Mouse (Mus musculus) hindbrain, embryonic 10.5 days (tissue): ENCODE measurements at regions not wholly inside any gene's neighbourhood (a gene's known extent, or its start where the extent isn't known, plus 50 kb on each side); places are given as distances from the start of the nearest gene placed in this dataset.

Source experiments
- DNase-seq: peaks from one replicate; pipeline ENCODE4 v3.0.0-alpha.2; 2017; ENCODE audit warnings: low spot score
- H3K27ac ChIP-seq: fragments of 300-500 bp; sonication (generic); 2 replicates; pipeline ENCODE4 v1.5.1; 2016; ENCODE audit warnings: mild to moderate bottlenecking, moderate library complexity
- H3K27me3 ChIP-seq: fragments of 300-500 bp; sonication (generic); 2 replicates; pipeline ENCODE4 v1.6.1; 2016; ENCODE audit warnings: mild to moderate bottlenecking; ENCODE audit not compliant: poor library complexity, insufficient read depth, severe bottlenecking
- H3K36me3 ChIP-seq: fragments of 300-500 bp; sonication (generic); 2 replicates; pipeline ENCODE4 v1.6.1; 2016; ENCODE audit warnings: mild to moderate bottlenecking, moderate library complexity
- H3K4me1 ChIP-seq: fragments of 300-500 bp; sonication (generic); replicated peaks from 2 replicates; pipeline ENCODE4 v1.6.1; 2016; ENCODE audit warnings: mild to moderate bottlenecking
- H3K4me3 ChIP-seq: fragments of 300-500 bp; sonication (generic); 2 replicates; pipeline ENCODE4 v1.5.1; 2016; ENCODE audit warnings: mild to moderate bottlenecking, moderate library complexity
- H3K9me3 ChIP-seq: fragments of 300-500 bp; sonication (generic); 2 replicates; pipeline ENCODE4 v1.6.1; 2016; ENCODE audit warnings: mild to moderate bottlenecking, moderate library complexity
- whole genome bisulfite sequencing: fragments of 180-500 bp; shearing (Covaris S2); methylation state at CpG from one replicate; pipeline ENCODE4 v1.1.7; 2016; 5-methylcytosine and 5-hydroxymethylcytosine counted together

DNA sequence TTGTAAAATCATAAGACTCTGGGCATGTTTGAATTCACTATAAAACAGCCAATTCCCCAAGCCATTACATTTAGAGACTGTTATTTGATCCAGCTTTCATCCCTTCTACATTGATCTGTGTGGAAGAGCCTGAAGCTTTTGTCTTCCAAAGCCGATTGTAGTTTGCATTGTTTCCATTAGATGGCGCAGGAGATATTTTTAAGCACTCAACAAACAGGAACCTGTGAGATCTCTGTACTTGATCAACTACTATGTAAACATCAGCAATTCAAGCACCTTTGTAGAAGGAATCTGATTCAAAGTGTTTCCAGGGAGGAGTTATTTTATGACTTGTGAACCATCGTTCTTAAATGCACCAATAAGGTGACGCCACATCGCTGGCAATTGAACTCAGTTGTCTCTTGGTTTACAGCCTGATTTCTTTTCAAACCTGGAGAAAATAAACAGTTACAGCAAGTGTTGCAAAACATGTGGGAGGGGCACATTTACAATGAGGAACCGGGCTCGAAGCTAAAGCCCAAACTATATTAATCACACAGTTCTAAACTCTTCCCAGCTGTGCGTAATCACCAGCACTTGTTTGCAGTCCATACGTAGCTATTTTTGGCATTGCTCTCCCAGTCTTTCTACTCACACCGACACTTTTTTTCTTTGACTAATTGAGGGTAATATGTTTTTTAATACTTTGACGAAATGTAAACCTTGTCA lies 812.0 kb upstream of the Acvr2a start:
- Histone ChIP-seq H3K9me3 (no peaks in the 10 kb centered on the region), H3K4me1 (no peaks in the 10 kb centered on the region), H3K36me3 (no peaks in the 10 kb centered on the region), H3K4me3 (no peak overlapping the region), H3K27ac (no peak overlapping the region), H3K27me3 (no peaks in the 10 kb centered on the region)
- 59% methylated on average over 11 of the region's 11 CpGs for WGBS
- DNase-seq = peak; percentile 6

DNA sequence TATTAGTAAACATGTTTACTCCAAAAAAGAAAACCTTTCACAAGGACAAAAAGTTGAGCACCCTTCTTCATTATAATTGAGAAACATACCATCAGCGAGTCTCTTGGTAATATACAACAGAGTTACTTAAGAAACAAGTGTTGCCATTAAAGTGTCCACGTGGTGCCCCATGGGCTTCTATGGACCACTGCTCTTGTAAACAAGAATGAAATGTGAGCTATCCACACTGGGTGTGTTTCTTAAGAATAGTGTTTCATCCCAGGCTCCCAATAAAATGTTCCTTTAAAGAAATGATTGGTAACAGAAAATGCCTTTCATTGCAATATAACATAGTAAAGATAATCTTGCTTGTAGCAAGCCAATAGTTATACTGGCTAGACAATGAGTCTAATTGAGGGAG lies 803.6 kb upstream of the Acvr2a start:
- Histone ChIP-seq H3K4me3 (no peak overlapping the region), H3K27ac (no peak overlapping the region), H3K4me1 (no peaks in the 10 kb centered on the region), H3K36me3 (no peaks in the 10 kb centered on the region), H3K27me3 (no peaks in the 10 kb centered on the region), H3K9me3 (no peaks in the 10 kb centered on the region)
- WGBS = 89% methylated on average over 2 of the region's 2 CpGs
- DNase-seq = no peak

GRCm38 (mm10) chr2:48027559-48027958 lies 786.4 kb upstream of the Acvr2a start:
- WGBS = 84% methylated on average over 7 of the region's 7 CpGs
- Histone ChIP-seq H3K27me3 (no peaks in the 10 kb centered on the region), H3K27ac (no peak overlapping the region), H3K4me3 (no peak overlapping the region), H3K4me1 (no peaks in the 10 kb centered on the region), H3K36me3 (no peaks in the 10 kb centered on the region), H3K9me3 (no peaks in the 10 kb centered on the region)
- no peak for DNase-seq

- no peak for DNase-seq
- Histone ChIP-seq H3K27ac (no peak overlapping the region), H3K27me3 (no peaks in the 10 kb centered on the region), H3K36me3 (no peaks in the 10 kb centered on the region), H3K4me3 (no peak overlapping the region), H3K4me1 (no peaks in the 10 kb centered on the region), H3K9me3 (no peaks in the 10 kb centered on the region)
- WGBS = 70% methylated on average over 1 of the region's 1 CpGs
These were observed 752.5 kb upstream of the Acvr2a start for GRCm38 (mm10) chr2:48061375-48061774.

GRCm38 (mm10) chr2:48063436-48063835 lies 750.5 kb upstream of the Acvr2a start:
- no peaks in the 10 kb centered on the region for H3K36me3 ChIP-seq
- 78% methylated on average over 9 of the region's 9 CpGs for WGBS
- H3K9me3 ChIP-seq = no peaks in the 10 kb centered on the region
- H3K4me3 ChIP-seq = no peak overlapping the region
- no peaks in the 10 kb centered on the region for H3K27me3 ChIP-seq
- H3K27ac ChIP-seq = no peak overlapping the region
- no peak for DNase-seq
- H3K4me1 ChIP-seq = no peaks in the 10 kb centered on the region

DNA sequence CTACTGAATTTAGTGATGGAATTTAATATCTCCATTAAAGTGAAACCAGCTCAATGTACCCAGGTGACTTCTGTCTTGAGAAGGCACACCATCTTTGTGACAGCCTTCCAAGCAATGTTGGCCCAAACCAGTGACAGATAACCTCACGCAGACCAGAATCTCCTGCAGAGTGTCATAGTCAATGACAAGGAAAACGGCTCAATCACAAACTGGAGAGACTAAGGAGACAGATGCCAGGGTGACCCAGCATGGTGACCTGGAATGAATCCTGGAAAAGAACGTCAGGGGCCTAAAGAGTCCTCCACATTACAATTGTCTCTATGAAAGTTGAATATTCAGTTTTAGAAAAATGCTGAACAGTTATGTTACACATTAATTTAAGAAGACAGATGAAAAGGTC lies 748.7 kb upstream of the Acvr2a start:
- 69% methylated on average over 3 of the region's 3 CpGs for WGBS

GRCm38 (mm10) chr2:48082120-48082799 lies 731.6 kb upstream of the Acvr2a start:
- H3K36me3 ChIP-seq = no peaks in the 10 kb centered on the region
- H3K4me1 ChIP-seq = peaks cover 15% of the 10 kb centered on the region; the same call in 1 of the 2 replicates
- H3K27ac ChIP-seq = no peak overlapping the region; the same call in 1 of the 2 replicates
- 46% methylated on average over 3 of the region's 3 CpGs for WGBS
- DNase-seq = no peak
- no peak overlapping the region for H3K4me3 ChIP-seq
- H3K27me3 ChIP-seq = no peaks in the 10 kb centered on the region
- H3K9me3 ChIP-seq = no peaks in the 10 kb centered on the region

More for the DNA sequence above, 748.7 kb upstream of the Acvr2a start:
- Histone ChIP-seq H3K27me3 (no peaks in the 10 kb centered on the region), H3K9me3 (no peaks in the 10 kb centered on the region), H3K4me3 (no peak overlapping the region), H3K4me1 (no peaks in the 10 kb centered on the region), H3K36me3 (no peaks in the 10 kb centered on the region), H3K27ac (no peak overlapping the region)
- DNase-seq = no peak

DNA sequence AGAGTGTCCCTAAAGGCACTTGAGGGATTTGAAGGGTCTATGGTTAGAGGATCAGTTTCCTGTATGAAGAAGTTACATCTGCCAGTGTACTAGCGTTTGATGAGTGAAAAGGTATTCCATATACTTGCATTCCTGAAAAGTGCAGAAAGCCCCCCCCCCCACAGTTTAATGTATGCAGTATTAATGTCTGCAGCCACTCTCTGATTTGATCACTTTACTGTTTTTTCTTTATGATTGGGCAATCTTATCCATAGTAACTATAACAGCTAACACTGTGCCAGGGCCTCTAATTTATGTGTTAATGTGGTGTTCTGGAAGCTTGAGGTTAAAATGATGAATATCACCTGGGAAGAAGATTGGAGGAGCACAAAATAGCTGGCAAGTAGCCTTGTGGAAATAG lies 715.6 kb upstream of the Acvr2a start:
- H3K9me3 ChIP-seq = no peaks in the 10 kb centered on the region
- DNase-seq = no peak
- H3K27ac ChIP-seq = no peak overlapping the region
- H3K4me1 ChIP-seq = peaks cover 7% of the 10 kb centered on the region
- 90% methylated on average over 1 of the region's 1 CpGs for WGBS
- no peaks in the 10 kb centered on the region for H3K36me3 ChIP-seq
- no peaks in the 10 kb centered on the region for H3K27me3 ChIP-seq
- H3K4me3 ChIP-seq = no peak overlapping the region

GRCm38 (mm10) chr2:48098931-48099531 lies 714.9 kb upstream of the Acvr2a start:
- Histone ChIP-seq H3K4me3 (no peak overlapping the region), H3K9me3 (no peaks in the 10 kb centered on the region), H3K36me3 (no peaks in the 10 kb centered on the region), H3K27ac (peak overlapping the region; percentile 23; the same call in 1 of the 2 replicates), H3K4me1 (peaks cover 7% of the 10 kb centered on the region), H3K27me3 (no peaks in the 10 kb centered on the region)
- DNase-seq = no peak
- 51% methylated on average over 8 of the region's 8 CpGs for WGBS

GRCm38 (mm10) chr2:48123662-48124061 lies 690.2 kb upstream of the Acvr2a start:
- no peaks in the 10 kb centered on the region for H3K27me3 ChIP-seq
- 61% methylated on average over 7 of the region's 7 CpGs for WGBS
- no peak for DNase-seq

DNA sequence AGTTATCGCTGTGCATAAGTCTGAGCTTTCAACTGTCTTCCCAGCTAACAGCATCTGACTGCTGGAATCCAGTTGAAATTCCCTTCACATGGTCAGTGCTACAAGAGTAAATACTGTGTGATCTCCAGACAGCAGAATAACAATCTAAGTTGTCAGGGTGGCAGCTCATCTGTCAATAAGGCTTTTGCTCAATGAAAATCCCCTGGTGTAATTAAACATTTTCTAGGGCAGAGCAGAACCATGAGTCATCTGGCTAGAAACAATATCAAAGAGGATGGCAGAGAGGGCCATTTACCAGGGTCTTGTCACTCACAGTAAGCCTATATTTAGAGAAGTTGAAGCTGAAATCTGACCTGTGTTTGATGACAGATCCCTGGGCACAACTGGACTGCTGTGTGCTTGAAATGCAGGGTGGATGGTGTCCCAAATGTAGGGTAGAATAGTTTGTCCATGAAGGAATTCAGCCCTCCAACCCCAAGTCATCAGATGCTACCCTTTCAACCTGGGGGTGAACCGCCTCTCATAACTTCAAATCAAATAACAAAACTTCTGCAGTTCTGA lies 675.8 kb upstream of the Acvr2a start:
- Histone ChIP-seq H3K27me3 (no peaks in the 10 kb centered on the region), H3K9me3 (no peaks in the 10 kb centered on the region), H3K4me3 (no peak overlapping the region), H3K4me1 (no peaks in the 10 kb centered on the region), H3K27ac (no peak overlapping the region), H3K36me3 (no peaks in the 10 kb centered on the region)
- peak; percentile 3 for DNase-seq
- WGBS = 88% methylated on average over 2 of the region's 2 CpGs

More at GRCm38 (mm10) chr2:48123662-48124061, 690.2 kb upstream of the Acvr2a start:
- no peaks in the 10 kb centered on the region for H3K4me1 ChIP-seq
- no peak overlapping the region for H3K4me3 ChIP-seq
- no peak overlapping the region for H3K27ac ChIP-seq
- no peaks in the 10 kb centered on the region for H3K36me3 ChIP-seq
- H3K9me3 ChIP-seq = no peaks in the 10 kb centered on the region

DNA sequence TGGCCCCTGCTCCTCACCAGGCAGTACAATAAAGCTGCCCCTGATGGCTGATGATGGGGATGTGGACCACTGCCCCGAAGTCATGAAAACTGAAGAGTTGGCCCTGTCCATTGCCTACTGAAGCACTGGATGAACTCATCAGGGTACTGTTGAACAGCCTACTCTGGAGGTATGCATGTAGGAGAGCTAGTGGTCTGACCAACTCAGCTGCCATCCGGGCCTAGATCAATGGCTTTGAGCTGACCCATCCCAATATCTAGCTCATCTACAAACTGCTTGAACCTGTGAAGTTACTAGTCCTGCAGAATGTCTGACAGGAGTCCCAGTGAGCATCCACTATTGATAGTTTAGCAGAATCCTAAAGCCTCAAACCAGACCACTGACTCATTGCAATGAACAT lies 672.6 kb upstream of the Acvr2a start:
- Histone ChIP-seq H3K27ac (no peak overlapping the region), H3K4me3 (no peak overlapping the region), H3K27me3 (no peaks in the 10 kb centered on the region), H3K36me3 (no peaks in the 10 kb centered on the region), H3K9me3 (no peaks in the 10 kb centered on the region), H3K4me1 (no peaks in the 10 kb centered on the region)
- WGBS = 94% methylated on average over 2 of the region's 2 CpGs
- DNase-seq = no peak

DNA sequence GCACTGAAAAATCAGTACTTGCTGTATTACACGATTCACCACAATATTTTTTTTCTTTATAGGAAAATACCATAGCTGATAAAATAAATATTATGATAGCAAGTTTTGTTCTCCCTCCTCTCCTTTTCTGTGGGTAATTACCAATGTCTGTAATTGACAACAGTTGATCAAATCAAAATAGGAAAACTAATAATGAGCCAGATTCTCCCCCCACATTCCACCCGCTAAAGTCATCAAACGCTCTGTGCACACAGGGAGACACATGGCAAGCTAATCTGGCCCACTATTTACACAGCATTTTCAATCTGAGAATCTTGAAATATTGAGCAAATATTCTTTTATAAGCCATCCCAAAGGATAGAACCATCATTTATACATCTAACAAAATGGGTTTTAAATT lies 659.2 kb upstream of the Acvr2a start:
- Histone ChIP-seq H3K4me1 (no peaks in the 10 kb centered on the region), H3K27me3 (no peaks in the 10 kb centered on the region), H3K36me3 (no peaks in the 10 kb centered on the region), H3K27ac (no peak overlapping the region), H3K4me3 (no peak overlapping the region), H3K9me3 (no peaks in the 10 kb centered on the region)
- 91% methylated on average over 3 of the region's 3 CpGs for WGBS
- DNase-seq = no peak
